Mouse (Mus musculus) NIH3T3 (cell line): ENCODE measurements around the gene Trabd2b.

ENCODE experiments used
- DNase-seq: peaks from one replicate; pipeline ENCODE4 v3.0.0-alpha.2; 2012; ENCODE audit warnings: low read depth

Gene Trabd2b

DNA sequence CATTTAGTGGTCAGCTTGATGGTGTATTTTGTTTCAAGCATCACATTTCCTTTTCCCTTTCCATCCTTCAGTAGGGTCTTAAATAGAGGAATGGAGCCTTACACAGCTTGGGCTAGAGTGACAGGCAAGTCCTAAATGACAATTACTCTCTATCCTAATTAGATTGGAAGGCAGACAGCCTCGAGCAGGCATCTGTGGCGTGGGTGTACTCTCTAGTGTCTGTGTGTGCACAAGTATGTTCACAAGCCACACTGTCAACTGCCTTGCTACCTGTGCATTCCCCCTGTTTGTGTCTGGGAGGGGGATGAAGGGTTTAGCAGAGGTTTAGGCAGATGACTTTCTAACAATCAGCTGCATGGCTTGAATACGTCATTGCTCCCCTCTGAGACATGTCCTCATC, 6.7 kb upstream of the Trabd2b start:
- DNase-seq: no peak

DNA sequence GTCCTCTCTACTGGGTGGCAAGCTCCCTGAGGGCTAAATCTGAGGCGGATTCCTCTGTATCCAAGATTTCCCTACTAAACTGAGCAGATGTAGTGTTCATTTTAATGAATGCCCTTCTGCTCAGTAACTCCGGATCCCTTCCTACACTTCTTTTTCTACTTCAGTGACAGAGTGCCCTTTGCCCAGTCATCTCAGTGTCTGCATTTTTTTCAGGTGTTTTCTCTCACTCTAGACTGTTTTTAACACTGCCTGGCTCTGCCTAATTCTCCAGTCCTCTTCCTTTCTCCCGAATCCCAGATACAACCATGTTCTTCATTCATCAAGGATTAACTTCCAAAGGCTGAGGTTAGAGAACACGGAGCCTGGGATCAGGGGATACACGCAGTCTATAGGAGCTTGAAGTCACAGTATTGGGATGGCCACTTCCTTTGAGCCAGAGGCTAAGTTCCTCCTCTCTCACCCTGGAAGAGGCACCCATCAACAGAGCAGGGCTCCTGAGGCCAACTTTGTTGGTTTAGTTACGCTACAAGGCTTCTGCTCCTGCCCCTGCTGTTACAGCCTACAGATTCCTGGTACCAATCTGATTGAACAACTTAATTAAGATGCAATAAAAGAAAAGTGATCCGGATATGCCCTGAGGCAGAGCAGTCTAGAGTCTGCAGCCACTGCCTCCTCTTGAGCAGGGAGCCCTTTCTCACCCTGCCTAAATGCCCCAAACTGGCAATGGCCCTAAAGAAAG, 4.4 kb upstream of the Trabd2b start:
- DNase-seq: no peak

DNA sequence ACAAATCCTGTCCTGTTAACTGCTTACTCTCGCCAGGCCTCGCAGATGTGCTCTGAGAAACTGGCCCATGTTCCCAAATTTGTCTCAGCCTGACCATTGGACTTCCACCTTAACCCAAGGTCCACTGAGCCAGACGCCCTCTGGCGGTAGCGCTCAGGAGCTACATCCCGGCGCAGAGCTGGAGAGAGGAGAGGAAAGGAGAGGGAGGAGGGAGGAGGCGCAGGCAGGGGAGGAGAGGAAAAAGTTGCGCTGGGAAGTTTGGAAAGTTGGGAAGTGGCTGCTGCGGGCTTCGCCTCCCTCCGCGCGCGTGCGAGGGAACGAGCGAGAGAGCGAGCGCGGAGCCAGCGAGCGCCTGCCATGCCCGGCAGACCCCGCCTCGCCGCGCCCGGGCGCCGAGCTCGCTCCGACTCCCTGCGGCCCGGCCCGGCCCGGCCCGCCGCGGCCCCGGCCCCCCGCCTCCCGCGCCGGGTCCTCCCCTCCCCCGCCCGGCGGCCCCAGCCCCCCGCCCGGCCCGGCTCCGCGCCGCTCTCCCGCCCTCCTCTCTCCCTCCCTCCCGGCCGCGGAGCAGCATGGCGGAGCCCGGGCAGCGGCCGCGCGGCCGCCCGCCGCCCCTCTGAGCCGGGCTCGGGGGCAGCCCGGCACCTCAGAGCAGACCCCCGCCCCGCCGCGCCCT, 706 bp upstream of the Trabd2b start:
- DNase-seq: peak; percentile 99

DNA sequence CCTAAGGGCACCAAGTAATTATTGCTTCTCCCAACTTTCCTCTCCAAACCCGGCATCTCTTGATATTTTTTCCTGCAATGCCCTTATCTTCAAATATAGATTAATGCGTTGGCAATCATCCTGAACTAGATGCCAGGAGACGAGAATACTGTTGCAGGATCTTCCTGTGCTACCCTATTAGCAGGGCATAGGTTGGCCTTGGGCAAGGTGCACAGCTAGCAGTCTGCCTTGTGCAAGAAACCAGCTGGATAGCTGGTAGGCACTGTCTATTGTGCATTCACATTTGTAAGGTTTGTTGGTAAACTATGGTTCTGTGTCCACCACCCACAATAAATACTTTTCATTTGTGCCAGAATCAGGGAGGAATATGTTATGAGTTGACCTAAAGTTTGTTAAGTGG, 992 bp downstream of the Trabd2b start:
- no peak for DNase-seq

DNA sequence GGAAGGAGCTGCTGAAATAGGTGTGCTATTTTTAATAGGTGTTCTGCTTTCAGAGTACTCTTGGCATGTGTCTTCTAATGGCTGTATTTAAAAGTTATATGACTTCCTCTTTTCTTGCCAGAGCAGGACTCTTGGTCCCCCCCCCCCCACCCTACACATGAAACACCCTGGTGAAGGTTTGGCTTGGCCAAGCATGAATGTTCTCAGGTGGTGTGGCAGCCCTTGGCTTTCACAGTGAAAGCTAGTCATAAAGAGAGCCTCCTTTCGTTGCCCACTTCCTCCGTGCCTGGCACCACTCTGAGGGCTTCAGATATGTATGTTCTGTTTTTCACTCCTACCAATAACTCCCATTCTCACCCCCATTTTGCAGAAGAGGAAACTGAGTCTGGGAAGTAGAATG, 1.8 kb downstream of the Trabd2b start:
- DNase-seq: no peak

DNA sequence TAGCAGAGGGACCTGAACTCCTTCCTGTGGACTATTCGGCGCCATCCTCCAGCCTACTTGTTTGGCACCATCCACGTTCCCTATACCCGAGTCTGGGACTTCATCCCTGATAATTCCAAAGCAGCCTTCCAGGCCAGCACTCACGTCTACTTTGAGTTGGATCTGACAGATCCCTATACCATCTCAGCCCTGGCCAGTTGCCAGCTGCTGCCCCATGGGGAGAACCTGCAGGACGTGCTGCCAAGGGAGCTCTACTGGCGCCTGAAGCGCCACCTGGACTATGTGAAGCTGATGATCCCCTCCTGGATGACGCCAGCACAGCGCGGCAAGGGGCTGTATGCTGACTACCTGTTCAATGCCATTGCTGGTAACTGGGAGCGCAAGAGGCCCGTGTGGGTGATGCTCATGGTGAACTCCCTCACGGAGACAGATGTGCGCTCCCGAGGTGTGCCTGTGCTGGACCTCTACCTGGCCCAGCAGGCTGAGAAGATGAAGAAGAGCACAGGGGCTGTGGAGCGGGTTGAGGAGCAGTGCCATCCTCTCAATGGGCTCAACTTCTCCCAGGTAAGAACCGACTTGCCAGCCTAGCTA, 2.5 kb downstream of the Trabd2b start:
- DNase-seq: no peak

DNA sequence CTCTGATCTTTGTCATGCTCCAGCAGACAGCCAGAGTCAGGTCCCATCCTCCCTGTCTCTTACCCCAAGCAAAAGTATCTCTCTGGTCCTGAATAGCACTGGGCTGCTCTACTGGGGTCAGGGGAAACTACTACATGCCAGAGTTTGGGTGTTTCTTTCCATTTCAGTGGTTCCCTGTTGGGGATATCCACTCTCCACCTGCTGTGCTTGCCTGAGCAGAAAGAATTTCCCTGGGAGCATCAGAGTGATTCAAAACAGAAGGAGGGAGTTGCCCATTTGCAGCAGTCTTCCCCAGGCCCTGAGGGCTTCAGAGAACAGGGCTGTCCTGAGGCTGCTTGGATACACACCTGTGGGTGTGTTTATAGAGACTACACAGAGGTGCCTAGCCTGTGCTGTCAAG, 3.0 kb downstream of the Trabd2b start:
- DNase-seq: no peak

DNA sequence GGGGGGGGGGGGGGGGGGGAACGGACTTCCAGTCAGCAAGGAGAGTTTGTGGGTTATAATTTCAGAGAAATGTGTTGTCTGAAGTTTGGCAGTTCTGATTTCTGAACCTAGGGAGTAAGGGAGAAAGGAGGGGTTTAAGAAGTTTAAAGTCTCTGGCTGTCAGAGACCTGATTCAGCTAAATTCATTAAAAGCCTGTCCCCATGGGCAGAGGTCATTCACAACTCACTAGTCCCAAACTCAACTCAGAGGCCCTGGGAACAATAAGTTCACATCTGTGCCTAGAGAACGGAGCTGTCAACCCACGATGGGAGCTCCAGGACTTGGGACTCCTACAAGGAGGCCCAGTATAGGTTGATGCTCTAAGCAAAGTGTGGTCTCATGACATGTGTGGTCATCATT, 3.5 kb downstream of the Trabd2b start:
- DNase-seq: no peak

DNA sequence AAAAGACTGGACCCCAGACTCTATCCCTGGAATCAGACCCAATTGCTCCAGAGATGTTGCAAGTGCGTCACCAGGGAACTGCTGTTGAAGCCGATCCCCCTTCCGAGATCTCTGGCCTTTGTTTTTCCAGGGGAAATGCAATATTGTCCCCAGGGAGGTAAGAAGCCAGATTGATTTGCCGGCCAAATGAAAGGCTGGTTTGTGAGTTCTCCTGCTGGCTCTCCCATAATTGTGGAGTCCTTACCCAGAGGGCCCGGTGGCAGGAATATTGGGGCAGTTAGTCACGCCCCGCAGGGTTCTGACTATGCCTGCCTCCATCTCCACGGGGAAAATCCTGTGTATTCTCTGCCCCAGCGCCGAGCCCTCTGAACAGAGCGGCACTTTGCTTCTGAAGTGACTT, 3.9 kb downstream of the Trabd2b start:
- no peak for DNase-seq

DNA sequence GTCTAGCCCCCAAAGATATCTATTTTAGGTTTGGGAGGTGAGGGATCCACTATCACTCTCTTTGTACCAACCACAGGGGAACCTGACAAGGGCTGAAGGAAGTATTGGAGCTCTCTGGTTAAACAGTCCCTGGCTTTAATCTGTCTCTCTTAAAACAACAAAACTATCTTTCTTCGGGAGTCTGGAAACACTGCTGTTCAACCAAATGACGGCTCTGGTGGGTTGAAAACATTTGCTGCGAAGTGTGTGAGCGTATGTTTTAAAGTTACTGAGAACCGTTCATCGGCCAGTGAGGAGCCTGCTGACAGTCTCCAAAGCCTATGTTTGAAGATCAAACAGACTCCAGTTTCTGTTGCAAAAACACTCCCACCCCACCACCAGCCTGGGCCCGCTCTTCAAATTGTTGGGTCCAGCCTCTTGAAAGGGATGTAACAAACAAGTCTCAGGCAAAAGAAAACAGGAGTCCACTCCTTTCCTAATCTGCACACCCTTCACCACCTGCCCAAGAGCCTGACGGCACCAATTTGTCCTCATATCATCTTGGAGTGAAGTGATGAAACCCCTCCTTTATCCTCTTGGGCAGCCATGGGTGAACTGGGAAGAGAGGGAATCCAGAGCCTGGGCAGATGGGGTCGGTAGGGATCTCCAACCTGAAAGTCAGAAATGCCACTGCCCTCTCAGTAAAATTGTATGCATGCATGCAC, 4.6 kb downstream of the Trabd2b start:
- DNase-seq: no peak

DNA sequence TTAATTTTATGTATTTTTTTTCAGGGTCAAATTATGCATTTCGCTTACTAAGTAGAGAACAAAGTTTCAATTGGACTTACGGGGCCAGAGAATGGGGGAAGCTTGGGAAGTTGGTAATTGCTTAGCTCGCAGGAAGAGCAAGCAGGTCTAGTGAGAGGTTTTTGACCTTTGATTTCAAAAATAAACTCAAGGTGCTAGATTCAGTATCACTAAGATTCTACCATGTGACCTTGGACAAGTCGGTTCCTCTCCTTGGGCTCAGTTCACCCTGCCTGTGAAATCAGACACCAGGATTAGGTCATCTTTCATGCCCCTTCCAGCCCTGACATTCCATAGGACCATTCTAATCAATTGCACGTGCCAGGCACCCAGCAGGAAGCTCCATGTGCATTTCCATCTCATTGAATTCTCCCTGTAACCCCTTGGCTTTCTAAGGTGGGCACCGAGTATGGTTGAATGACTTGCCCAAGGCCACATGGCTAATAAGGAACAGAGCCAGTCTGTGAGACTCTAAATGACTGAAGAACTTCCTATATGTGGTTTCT, 5.4 kb downstream of the Trabd2b start:
- DNase-seq: peak; percentile 38

DNA sequence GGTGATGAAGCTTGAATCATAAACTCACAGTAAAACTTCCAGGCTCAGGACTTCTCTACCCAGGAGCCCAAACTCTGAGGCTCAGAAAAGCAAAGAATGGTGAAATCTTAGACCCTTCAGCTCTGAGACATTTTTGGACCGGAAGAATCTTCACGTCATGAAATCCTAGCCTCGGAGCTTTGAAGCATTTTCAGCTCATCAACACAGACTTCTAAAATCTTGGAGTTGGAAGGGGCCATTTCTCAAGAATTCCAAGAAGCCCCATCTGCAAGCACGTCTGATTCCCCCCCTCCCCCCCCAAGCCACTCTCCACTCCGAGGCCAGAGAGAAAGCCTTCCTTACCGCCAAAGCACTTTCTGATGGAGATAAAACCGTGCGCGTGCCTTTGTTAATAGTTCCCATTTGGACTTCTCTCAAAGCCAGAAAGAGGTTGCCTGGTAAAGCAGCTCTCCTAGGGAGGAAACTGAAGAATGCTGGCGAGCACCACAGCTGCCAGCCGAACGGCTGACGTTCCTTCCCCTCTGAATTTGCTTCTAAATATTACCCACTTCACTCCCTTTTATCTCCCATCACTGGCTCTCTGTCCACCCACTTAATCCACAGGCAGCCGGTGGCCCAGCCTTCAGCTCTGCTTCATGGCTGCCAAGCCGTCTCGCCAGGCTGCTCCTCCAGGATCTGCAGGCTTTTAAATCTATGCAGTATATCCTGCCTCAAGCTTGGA, 9.6 kb downstream of the Trabd2b start:
- DNase-seq: no peak

DNA sequence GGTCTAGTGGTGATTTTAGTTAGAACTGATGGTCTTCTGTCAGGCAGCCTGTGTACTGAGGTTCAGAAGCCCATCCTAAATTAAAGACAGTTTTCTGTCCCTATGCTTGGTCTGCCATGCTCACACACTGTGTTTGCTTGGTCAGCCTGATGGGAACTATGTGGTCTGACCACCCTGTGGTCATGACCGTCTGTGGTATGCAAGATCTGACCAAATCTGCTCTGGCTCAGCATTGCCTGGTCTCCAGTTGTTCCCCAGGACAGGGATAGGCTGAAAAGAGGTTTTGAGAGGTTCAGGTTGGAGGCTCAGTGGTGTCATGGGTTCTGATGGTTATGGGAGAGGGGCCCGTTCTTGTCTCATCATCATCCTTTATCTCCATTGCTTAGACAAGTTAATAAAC, 13.6 kb downstream of the Trabd2b start:
- peak; percentile 24 for DNase-seq

DNA sequence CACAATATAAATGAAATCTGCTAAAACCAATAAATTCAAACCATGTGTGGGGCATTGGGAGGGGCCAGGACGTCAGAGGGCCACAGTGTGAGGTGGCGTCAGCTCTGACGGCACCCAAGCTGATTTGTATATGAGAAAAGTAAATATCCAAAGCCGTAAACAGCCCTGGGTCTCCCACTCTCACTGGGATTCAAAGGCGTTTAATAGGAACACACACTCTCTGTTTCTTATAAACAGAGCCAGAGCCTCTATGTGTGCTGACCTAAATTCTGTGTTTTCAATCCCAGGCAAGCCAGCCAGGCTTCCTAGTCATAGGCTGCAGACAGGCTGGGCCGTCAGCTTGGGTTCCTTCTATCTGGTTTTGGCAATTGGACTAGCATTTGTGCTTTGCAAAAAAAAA, 16.6 kb downstream of the Trabd2b start:
- DNase-seq: no peak

DNA sequence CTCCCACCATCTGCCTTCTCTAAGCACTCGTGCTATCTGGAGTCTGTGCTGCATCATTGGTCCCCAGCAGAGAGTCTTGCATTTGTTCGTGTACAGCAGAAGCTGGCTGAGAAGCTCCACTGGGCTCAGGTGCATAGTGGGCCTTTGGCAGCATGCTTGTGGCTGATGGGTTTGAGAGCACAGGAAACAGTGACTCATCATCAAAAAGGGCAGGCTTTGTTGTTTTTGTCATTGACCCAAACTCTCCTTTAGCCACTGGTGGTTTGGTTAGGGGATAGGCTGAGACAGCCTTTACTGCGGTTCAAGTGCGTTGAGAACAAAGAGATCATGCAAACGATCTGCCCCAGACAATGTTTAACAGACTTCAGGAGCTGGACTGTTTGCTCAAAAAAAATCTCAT, 19.3 kb downstream of the Trabd2b start:
- DNase-seq: peak; percentile 72

DNA sequence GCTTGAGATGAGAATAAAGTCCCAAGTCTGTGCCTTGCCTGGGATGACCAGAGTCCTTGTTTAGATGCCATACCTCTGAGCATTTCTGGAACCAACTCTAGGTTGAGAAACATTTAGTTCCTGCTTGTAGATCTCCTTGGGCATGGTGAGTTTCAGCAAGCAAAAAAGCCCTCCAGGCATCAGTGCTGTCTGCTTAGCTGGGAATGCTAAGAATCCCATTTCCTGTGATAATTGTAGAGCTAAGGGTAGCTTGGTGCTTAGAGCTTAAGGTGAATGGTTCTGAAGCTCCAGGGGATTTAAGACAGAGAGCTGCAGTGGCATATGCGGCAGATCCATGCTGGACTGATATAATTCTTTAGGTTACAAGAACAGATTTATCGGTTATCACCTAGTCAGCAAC, 26.2 kb downstream of the Trabd2b start:
- no peak for DNase-seq

DNA sequence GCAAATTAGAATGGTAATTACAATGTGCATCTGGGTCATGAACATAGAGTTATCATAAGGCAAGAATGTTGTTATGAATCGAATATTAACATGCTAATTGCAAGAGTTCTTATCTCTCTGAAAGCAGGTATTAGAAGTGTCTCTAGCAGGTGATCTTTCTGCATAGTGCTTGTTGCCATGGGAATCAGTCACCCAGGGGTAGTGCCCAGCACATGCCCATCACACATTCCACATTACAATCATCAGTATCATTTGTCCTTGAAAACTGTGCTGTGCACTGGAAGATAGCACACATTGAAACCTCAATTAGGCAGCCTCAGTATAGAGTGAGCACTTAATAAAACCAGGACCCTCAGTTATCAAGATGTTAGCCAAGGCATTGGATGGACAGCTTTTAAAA, 26.9 kb downstream of the Trabd2b start:
- no peak for DNase-seq

DNA sequence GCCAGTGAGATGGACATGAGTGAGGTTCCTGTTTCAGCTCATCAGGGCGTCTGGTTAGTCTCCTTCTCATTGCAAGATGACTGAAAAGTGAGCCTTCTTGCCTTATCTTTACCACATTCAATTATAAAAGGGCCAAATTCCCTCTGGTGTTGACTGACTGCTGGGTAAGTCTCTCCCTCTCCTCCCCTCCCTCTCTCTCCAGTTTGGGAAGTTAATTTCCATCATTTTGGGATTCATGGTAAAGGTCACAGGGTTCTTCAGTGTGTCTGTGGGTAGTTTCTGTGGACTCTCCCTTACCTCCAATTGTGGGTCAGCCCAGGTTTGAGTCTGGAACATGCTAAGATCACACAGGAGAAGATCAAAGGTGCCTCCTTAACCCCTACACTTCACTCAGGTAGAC, 28.2 kb downstream of the Trabd2b start:
- no peak for DNase-seq

DNA sequence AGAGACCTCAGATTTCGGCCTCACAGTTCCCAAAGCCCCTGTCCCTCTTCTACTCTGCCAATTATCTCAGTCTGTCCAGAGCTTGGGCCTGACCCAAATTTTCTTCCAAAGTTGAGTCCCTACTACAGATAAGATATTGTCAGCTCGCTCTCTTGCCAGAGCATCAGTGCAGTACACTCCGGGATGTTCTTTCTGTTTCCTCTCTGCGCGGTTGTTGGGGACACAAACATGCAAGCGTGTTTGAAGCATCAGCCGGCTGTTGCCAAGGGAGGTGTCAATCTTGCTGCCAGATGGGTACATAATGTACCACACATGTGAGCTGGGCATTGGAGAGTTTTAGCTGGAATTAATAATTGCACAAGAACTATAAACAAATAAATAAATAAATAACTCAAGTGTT, 28.9 kb downstream of the Trabd2b start:
- DNase-seq: no peak

DNA sequence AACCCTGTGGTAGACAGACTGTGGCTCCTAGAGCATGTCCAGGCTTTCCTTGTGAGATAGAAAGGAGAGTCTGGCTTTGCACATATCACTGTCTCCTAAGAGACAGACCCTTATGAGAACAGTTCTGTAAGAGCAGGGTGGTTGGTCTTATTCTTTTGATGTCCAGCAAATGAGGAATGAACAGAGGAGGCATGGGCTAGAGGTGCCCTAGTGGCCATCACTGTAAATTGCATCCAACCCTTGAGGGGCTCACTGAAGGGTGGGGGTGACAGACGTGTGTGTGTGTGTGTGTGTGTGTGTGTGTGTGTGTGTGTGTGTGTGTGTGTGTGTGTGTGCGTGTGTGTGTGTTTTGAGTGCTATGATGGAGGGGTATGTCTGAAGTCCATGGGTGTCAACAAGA, 32.2 kb downstream of the Trabd2b start:
- no peak for DNase-seq

DNA sequence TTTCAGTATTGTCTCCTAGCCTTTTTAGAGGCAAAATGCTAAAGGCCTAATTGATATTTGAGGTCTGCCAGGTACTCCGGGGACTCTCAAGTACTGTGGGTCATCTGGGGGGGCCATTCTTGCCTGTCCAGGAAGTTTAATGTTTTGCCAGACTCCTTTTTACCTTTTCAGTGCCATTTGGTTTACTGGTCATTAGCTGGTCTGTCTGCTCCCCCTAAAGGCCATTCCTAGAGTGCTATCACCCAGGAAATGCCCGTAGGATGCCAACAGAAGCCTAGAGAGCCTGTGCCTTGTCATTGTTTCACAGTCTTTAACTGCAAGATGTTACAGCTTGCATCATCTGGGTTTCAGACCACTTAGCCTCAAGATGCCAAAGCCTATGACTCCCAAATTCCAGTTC, 35.7 kb downstream of the Trabd2b start:
- DNase-seq: peak; percentile 57

DNA sequence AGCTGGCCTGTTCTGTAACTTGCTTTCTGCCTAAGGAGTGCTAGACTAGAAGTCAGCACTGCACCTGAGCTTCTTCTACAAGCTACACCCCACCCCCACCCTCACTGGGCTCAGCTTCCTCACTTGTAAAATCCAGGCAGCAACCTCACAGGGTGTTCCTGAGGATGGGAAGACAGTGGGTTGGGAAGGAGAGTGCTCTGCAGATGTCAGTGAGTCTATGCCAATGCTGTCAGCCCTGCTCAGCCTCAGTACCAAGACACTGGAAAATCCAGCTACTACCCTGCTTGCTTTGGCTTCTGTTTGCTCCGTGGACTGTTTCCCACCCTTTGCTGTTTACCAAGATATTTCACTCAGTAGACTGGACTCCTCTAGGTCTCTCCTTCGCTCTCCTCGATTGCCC, 36.1 kb downstream of the Trabd2b start:
- no peak for DNase-seq
